ENCODE assay signal across 7 mouse cellular contexts in genomic region chr4:34551098-34551809, GRCm38 (mm10). TPM values are rescaled to one million over a fixed set of nuclear protein-coding genes. Genes with fewer than 3 reads are reported as not detected.
DNase-seq lines count a peak whose midpoint lies in the region; ATAC-seq lines count a peak whose summit lies in the region.

No protein-coding gene starts in this region.

- peak overlapping the region; percentile 93 for H3K27ac ChIP-seq in forebrain, embryonic 14.5 days (ENCODE audit: low read depth, low read length)
- peak overlapping the region; percentile 71 for H3K27ac ChIP-seq in macrophage

- peak overlapping the region; percentile 94 for H3K9ac ChIP-seq in forebrain, embryonic 14.5 days (ENCODE audit: low read length)

- H3K4me2 ChIP-seq in forebrain, embryonic 14.5 days (ENCODE audit: low read length): peak overlapping the region; percentile 64

- 0 out of 2 replicates have a peak, but pooled peaks cover 6% of the 10 kb centered on the region for H3K36me3 ChIP-seq in forebrain, embryonic 14.5 days (ENCODE audit: control insufficient read depth, insufficient read depth, low read length)
- H3K36me3 ChIP-seq in macrophage (ENCODE audit: inconsistent target): no peaks in the 10 kb centered on the region

- no peaks in the 10 kb centered on the region for H3K27me3 ChIP-seq in forebrain, embryonic 14.5 days (replicated peaks; ENCODE audit: control insufficient read depth, insufficient read depth, low read length)

- intact Hi-C loops in heart, postnatal 36 days (cut with DNase I): loop anchor here (5.0 to 10.0 kb wide), 4 partner anchors 61 to 674 kb away; partner anchors contain the start of genes C9orf72, Orc3, Rars2 and Smim8

- H3K79me2 ChIP-seq in macrophage (ENCODE audit: inconsistent target): peaks cover 52% of the 10 kb centered on the region

- peak overlapping the region; percentile 93 for H3K4me3 ChIP-seq in forebrain, embryonic 14.5 days (ENCODE audit: low read depth, low read length)
- peak overlapping the region; percentile 80 for H3K4me3 ChIP-seq in macrophage (ENCODE audit: inconsistent target)

- H3K9me3 ChIP-seq in forebrain, embryonic 14.5 days (replicated peaks; ENCODE audit: control insufficient read depth, low read length): no peaks in the 10 kb centered on the region

- WGBS in forebrain, embryonic 14.5 days: under 1% methylated on average over 32 of the region's 50 CpGs
- under 1% methylated on average over 49 of the region's 50 CpGs for WGBS in macrophage (ENCODE audit: missing documents)

- peak; percentile 51 for DNase-seq in T-cell, adult 2 months (ENCODE audit: low spot score)
- peak; percentile 67 for DNase-seq in cerebellum, adult 11-12 months
- peak; percentile 64 for DNase-seq in forebrain, embryonic 14.5 days (ENCODE audit: low spot score)
- peak; percentile 38 to 49 for DNase-seq in heart, postnatal 36 days
- DNase-seq in layer of hippocampus, postnatal 10 days (ENCODE audit: low spot score in 2 of 2): peak; percentile 48 to 64
- peak; percentile 62 for DNase-seq in skeletal muscle tissue, adult 2 months (ENCODE audit: low read depth, low spot score)

- ATAC-seq in forebrain, embryonic 14.5 days: peak; percentile 40

- peaks cover 17% of the 10 kb centered on the region for H3K4me1 ChIP-seq in forebrain, embryonic 14.5 days (ENCODE audit: control insufficient read depth, insufficient read depth, low read length)

RNA-seq across cellular contexts. Expression of gene Akirin2, which starts 0.5 kb away (rescaled TPM):
- 55.9 and 67.5 TPM in 2 replicates for polyA plus RNA-seq in forebrain, embryonic 14.5 days (2014; fragmentation: Nextera tagmentation; extraction: Ambion mirVana)
- 10 to 100 TPM; 61.0 to 62.8 TPM for total RNA-seq in heart, postnatal 36 days (2021)
- total RNA-seq in layer of hippocampus, postnatal 10 days (2021): 100 to 1,000 TPM in 1 of 2 experiments, 10 to 100 TPM in 1; 93.9 to 110 TPM
- total RNA-seq in macrophage (2018; cell fraction: chromatin; rRNA removed): 10 to 100 TPM in 25 of 26 experiments, 1 to 10 TPM in 1; 9.9 to 70.0 (median 33.3) TPM
- total RNA-seq in macrophage (2018; cell fraction: cytosol; rRNA removed): 10 to 100 TPM; 35.2 to 51.6 (median 45.6) TPM
- 10 to 100 TPM; 16.8 to 68.4 (median 33.6) TPM for total RNA-seq in macrophage (2018; cell fraction: nucleus; rRNA removed)
- 39.2 to 44.3 TPM (median 43.4 TPM) in 3 replicates for polyA plus RNA-seq in macrophage (2018)

Comparison
In these comparisons a context has a peak if more than half of its experiments do, and no peak if none do; other contexts are left out.
1. Peak in every context shown above with its lines: DNase-seq, ATAC-seq, H3K4me3 ChIP-seq and H3K27ac ChIP-seq.